ENCODE assay signal across 11 mouse cellular contexts in the genomic region with DNA sequence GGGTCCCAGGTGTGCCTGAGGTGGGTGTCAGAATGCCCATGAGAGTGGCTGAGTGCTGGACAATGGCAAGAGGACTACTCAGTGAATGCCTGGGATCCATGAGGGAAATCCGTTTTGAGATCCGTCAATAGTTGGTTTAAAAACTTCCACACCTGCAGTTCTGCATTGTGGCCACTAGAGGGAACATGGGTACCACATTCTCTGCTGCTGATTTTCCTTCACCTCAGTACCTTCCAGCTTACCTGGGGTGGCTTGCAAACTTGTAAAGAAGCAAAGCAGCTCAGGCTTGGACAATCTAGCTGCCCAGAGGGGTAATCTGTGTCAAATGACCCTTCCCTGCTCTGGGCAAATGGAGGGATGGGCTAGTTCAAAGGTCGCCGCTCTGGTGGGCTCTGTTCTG. TPM values are rescaled to one million over a fixed set of nuclear protein-coding genes. Genes with fewer than 3 reads are reported as not detected.
DNase-seq lines count a peak whose midpoint lies in the region; ATAC-seq and TF ChIP-seq lines count a peak whose summit lies in the region.
"Had no signal": no experiment of that assay in that cellular context is flagged by ENCODE, and none has a peak within 500 bp of the region (broad histone marks: within the 10 kb centered on the region; RNA-seq: fewer than 3 reads in every experiment).

No protein-coding gene starts in this region.

- H3K27me3 ChIP-seq in kidney, embryonic 15.5 days, result peaks cover 28% of the 10 kb centered on the region; the same call in 1 of the 2 replicates
- 0 out of 2 replicates have a peak, but pooled peaks cover 2% of the 10 kb centered on the region for H3K27me3 ChIP-seq in embryonic facial prominence, embryonic 11.5 days (ENCODE audit: control insufficient read depth, insufficient read depth, low read length)
- H3K27me3 ChIP-seq: stomach, embryonic 15.5 days had no signal

- H3K4me2 ChIP-seq in kidney, embryonic 15.5 days, result no peak overlapping the region
- no peak overlapping the region for H3K4me2 ChIP-seq in embryonic facial prominence, embryonic 11.5 days (ENCODE audit: low read depth, low read length)
- H3K4me2 ChIP-seq: liver, embryonic 15.5 days; stomach, embryonic 15.5 days had no signal

- no peak overlapping the region for H3K27ac ChIP-seq in kidney, embryonic 15.5 days
- no peak overlapping the region for H3K27ac ChIP-seq in ES-E14 (ENCODE audit: insufficient read depth, low read depth, low read length, poor library complexity, severe bottlenecking)
- H3K27ac ChIP-seq in embryonic facial prominence, embryonic 11.5 days (replicated peaks; ENCODE audit: low read depth, low read length), result no peak overlapping the region
- H3K27ac ChIP-seq: liver, embryonic 15.5 days; stomach, embryonic 15.5 days had no signal

- no peak overlapping the region for H3K9ac ChIP-seq in kidney, embryonic 15.5 days
- H3K9ac ChIP-seq in ES-E14 (ENCODE audit: insufficient read depth, low read depth, low read length, poor library complexity, severe bottlenecking), result no peak overlapping the region
- H3K9ac ChIP-seq in embryonic facial prominence, embryonic 11.5 days (replicated peaks; ENCODE audit: low read length), result no peak overlapping the region
- H3K9ac ChIP-seq: liver, embryonic 15.5 days; stomach, embryonic 15.5 days had no signal

- in situ Hi-C loops in ES-E14 (cut with MboI; ENCODE audit: low sequenced_read_pairs in 2 of 2, unreplicated experiment in 2 of 2), result loop anchor here in 1 of 2 experiments (10.0 kb wide), 1 partner anchor 267 kb away; no protein-coding TSS in a partner anchor

- peak; percentile 41 for DNase-seq in adrenal gland, postnatal 10 days
- no peak for DNase-seq in adrenal gland, postnatal 4 days (ENCODE audit: low spot score in 2 of 2)
- peak; percentile 57 for DNase-seq in kidney, adult 9 months
- no peak for DNase-seq in ES-E14 (ENCODE audit: low read depth, low spot score)
- peak; percentile 76 for DNase-seq in embryonic facial prominence, embryonic 11.5 days (ENCODE audit: low spot score)
- peak; percentile 61 for DNase-seq in lung, postnatal 36 days
- DNase-seq in ovary, postnatal 36 days (ENCODE audit: low spot score), result no peak

- H3K36me3 ChIP-seq in kidney, embryonic 15.5 days, result no peaks in the 10 kb centered on the region
- H3K36me3 ChIP-seq in ES-E14 (ENCODE audit: control insufficient read depth, insufficient read depth, low read length, poor library complexity, severe bottlenecking), result no peaks in the 10 kb centered on the region; the same call in 1 of the 2 replicates
- no peaks in the 10 kb centered on the region for H3K36me3 ChIP-seq in embryonic facial prominence, embryonic 11.5 days (replicated peaks; ENCODE audit: control insufficient read depth, insufficient read depth, low read depth, low read length)
- H3K36me3 ChIP-seq: liver, embryonic 15.5 days; stomach, embryonic 15.5 days had no signal

- no peak overlapping the region for H3K4me3 ChIP-seq in kidney, embryonic 15.5 days (replicated peaks)
- no peak overlapping the region for H3K4me3 ChIP-seq in ES-E14 (ENCODE audit: insufficient read depth in 1 of 2, low read depth in 1 of 2, low read length in 2 of 2, poor library complexity in 1 of 2, severe bottlenecking in 1 of 2)
- H3K4me3 ChIP-seq in embryonic facial prominence, embryonic 11.5 days (ENCODE audit: low read depth, low read length), result no peak overlapping the region
- H3K4me3 ChIP-seq: liver, embryonic 15.5 days; stomach, embryonic 15.5 days had no signal

- 0 out of 2 replicates have a peak, but pooled peaks cover 5% of the 10 kb centered on the region for H3K4me1 ChIP-seq in kidney, embryonic 15.5 days
- peaks cover 0 to 16% of the 10 kb centered on the region in 2 experiments; a peak in 2 of 4 replicates for H3K4me1 ChIP-seq in ES-E14 (ENCODE audit: control insufficient read depth in 2 of 2, insufficient read depth in 2 of 2, low read length in 2 of 2, poor library complexity in 1 of 2)
- no peaks in the 10 kb centered on the region for H3K4me1 ChIP-seq in embryonic facial prominence, embryonic 11.5 days (ENCODE audit: control insufficient read depth, insufficient read depth, low read length)
- H3K4me1 ChIP-seq: liver, embryonic 15.5 days had no signal

- 34% methylated on average over 4 of the region's 4 CpGs for WGBS in kidney, embryonic 15.5 days
- WGBS in embryonic facial prominence, embryonic 11.5 days, result 41% methylated on average over 4 of the region's 4 CpGs

- ATAC-seq in kidney, embryonic 15.5 days (replicated peaks; ENCODE audit: low FRiP score), result no peak
- no peak for ATAC-seq in embryonic facial prominence, embryonic 11.5 days (replicated peaks; ENCODE audit: insufficient number of reproducible peaks, low FRiP score, low TSS enrichment, low read depth)

- no peaks in the 10 kb centered on the region for H3K9me3 ChIP-seq in kidney, embryonic 15.5 days (replicated peaks)
- no peaks in the 10 kb centered on the region for H3K9me3 ChIP-seq in ES-E14 (ENCODE audit: control insufficient read depth, insufficient read depth, low read depth, low read length)
- no peaks in the 10 kb centered on the region for H3K9me3 ChIP-seq in embryonic facial prominence, embryonic 11.5 days (replicated peaks; ENCODE audit: control insufficient read depth, low read length)
- H3K9me3 ChIP-seq: liver, embryonic 15.5 days; stomach, embryonic 15.5 days had no signal

TF ChIP-seq in ES-E14, 5 proteins besides CTCF, POLR2A, EP300 and RAD21:
- TF ChIP-seq CHD2 (IDR thresholded peaks at IDR 0.05; ENCODE audit: low read depth, low read length) (no peak), MAFK (IDR thresholded peaks at IDR 0.05; ENCODE audit: insufficient read depth, low read depth, low read length) (0 out of 2 replicates have a peak, but pooled peaks have one; percentile 8), ZC3H11A (IDR thresholded peaks at IDR 0.05; ENCODE audit: borderline replicate concordance, low read depth, low read length) (peak; percentile 94), HCFC1 (IDR thresholded peaks at IDR 0.05; ENCODE audit: borderline replicate concordance, insufficient read depth, low read length) (no peak), ZNF384 (IDR thresholded peaks at IDR 0.05; ENCODE audit: low read depth, low read length) (no peak)

RNA-seq across cellular contexts. Expression of gene Tspan17, which starts 8.2 kb away (rescaled TPM):
- total RNA-seq in adrenal gland, postnatal 10 days (2021), result 10 to 100 TPM; 31.8 to 36.3 TPM
- 10 to 100 TPM; 33.0 to 38.4 TPM for total RNA-seq in adrenal gland, postnatal 4 days (2021)
- polyA plus RNA-seq in kidney, embryonic 15.5 days (2015; fragmentation: Nextera tagmentation; extraction: Ambion mirVana), result 11.4 and 13.4 TPM in 2 replicates
- total RNA-seq in ES-E14 (2012; rRNA removed), result 9.8 and 10.4 TPM in 2 replicates
- 6.7 and 8.5 TPM in 2 replicates for polyA plus RNA-seq in embryonic facial prominence, embryonic 11.5 days (2014; fragmentation: Nextera tagmentation; extraction: Ambion mirVana)

RNA-seq across cellular contexts. Expression of gene Eif4e1b, which starts 13.6 kb away (rescaled TPM):
- total RNA-seq in adrenal gland, postnatal 10 days (2021), result under 1 TPM in 1 of 2 experiments, not detected in 1; 0.12 TPM
- total RNA-seq in adrenal gland, postnatal 4 days (2021), result not detected
- not detected in 2 replicates for polyA plus RNA-seq in kidney, embryonic 15.5 days (2015; fragmentation: Nextera tagmentation; extraction: Ambion mirVana)
- 0.37 and 0.54 TPM in 2 replicates for total RNA-seq in ES-E14 (2012; rRNA removed)
- not detected in 2 replicates for polyA plus RNA-seq in embryonic facial prominence, embryonic 11.5 days (2014; fragmentation: Nextera tagmentation; extraction: Ambion mirVana)
- polyA plus RNA-seq: gonadal fat pad, adult 2 months; liver, embryonic 15.5 days; stomach, embryonic 15.5 days had no signal

RNA-seq across cellular contexts. Expression of gene Sncb, which starts 31.0 kb away (rescaled TPM):
- 1 to 10 TPM; 1.8 to 4.2 TPM for total RNA-seq in adrenal gland, postnatal 10 days (2021)
- total RNA-seq in adrenal gland, postnatal 4 days (2021), result 1 to 10 TPM; 3.9 to 4.7 TPM
- 0.15 and 0.29 TPM in 2 replicates for polyA plus RNA-seq in kidney, embryonic 15.5 days (2015; fragmentation: Nextera tagmentation; extraction: Ambion mirVana)
- total RNA-seq in ES-E14 (2012; rRNA removed), result 0.16 TPM in 1 of 2 replicates, not detected in the other
- 0.36 and 0.46 TPM in 2 replicates for polyA plus RNA-seq in embryonic facial prominence, embryonic 11.5 days (2014; fragmentation: Nextera tagmentation; extraction: Ambion mirVana)
- polyA plus RNA-seq: gonadal fat pad, adult 2 months; liver, embryonic 15.5 days had no signal

RNA-seq across cellular contexts. Expression of gene Gprin1, which starts 47.7 kb away (rescaled TPM):
- total RNA-seq in adrenal gland, postnatal 10 days (2021), result 1 to 10 TPM; 3.4 to 4.8 TPM
- total RNA-seq in adrenal gland, postnatal 4 days (2021), result 10 to 100 TPM; 10.4 to 10.5 TPM
- polyA plus RNA-seq in kidney, embryonic 15.5 days (2015; fragmentation: Nextera tagmentation; extraction: Ambion mirVana), result 0.14 and 0.27 TPM in 2 replicates
- 0.37 and 0.58 TPM in 2 replicates for total RNA-seq in ES-E14 (2012; rRNA removed)
- 3.0 and 3.4 TPM in 2 replicates for polyA plus RNA-seq in embryonic facial prominence, embryonic 11.5 days (2014; fragmentation: Nextera tagmentation; extraction: Ambion mirVana)

Comparison
In these comparisons a context has a peak if more than half of its experiments do, and no peak if none do; other contexts are left out.
1. DNase-seq: peak in adrenal gland, postnatal 10 days (single experiment), kidney, adult 9 months (single experiment), embryonic facial prominence, embryonic 11.5 days (single experiment) and lung, postnatal 36 days (single experiment); none in adrenal gland, postnatal 4 days (0 of 2), ES-E14 (single experiment) and ovary, postnatal 36 days (single experiment).